Mouse (Mus musculus) urinary bladder, postnatal 25 days (tissue): ENCODE data around the gene Tagap.
"Not testable (repeated sequence)": the region's sequence is repeated elsewhere in the genome, so short reads cannot be mapped to it uniquely, and the experiment has no call there.

Experiments
- DNase-seq: peaks from one replicate; pipeline ENCODE4 v3.0.0; 2022; ENCODE audit warnings: low spot score

Gene Tagap

GRCm38 (mm10) chr17:7968490-7968889, 42.7 kb downstream of the Tagap start:
- not testable (repeated sequence) for DNase-seq

- DNase-seq: not testable (repeated sequence)
Observed at GRCm38 (mm10) chr17:7969782-7970181, 44.0 kb downstream of the Tagap start.

- DNase-seq: not testable (repeated sequence)
Observed at GRCm38 (mm10) chr17:7983484-7983883, 57.7 kb downstream of the Tagap start.
